Mouse (Mus musculus): ENCODE measurements at regions not wholly inside any gene's neighbourhood (a gene's known extent, or its start where the extent isn't known, plus 50 kb on each side); places are given as distances from the start of the nearest gene placed in this dataset.

- TF ChIP-seq POLR2A (IDR thresholded peaks at IDR 0.05; ENCODE audit: low read depth, low read length) (no peak), CTCF (IDR thresholded peaks at IDR 0.05; ENCODE audit: extremely low read depth, insufficient read depth, insufficient read length, insufficient replicate concordance) (no peak)
These were observed 351.3 kb downstream of the Cypt12 start for GRCm38 (mm10) chr3:18299502-18299901.

Data from spleen, adult 2 months (tissue).